Mouse (Mus musculus): ENCODE data around the gene Fbxo22.
A peak's percentile ranks its signal among the peaks of the same experiment; 100 is the strongest.
"Not testable (repeated sequence)": the region's sequence is repeated elsewhere in the genome, so short reads cannot be mapped to it uniquely, and the experiment has no call there.

Fbxo22 gene

DNA sequence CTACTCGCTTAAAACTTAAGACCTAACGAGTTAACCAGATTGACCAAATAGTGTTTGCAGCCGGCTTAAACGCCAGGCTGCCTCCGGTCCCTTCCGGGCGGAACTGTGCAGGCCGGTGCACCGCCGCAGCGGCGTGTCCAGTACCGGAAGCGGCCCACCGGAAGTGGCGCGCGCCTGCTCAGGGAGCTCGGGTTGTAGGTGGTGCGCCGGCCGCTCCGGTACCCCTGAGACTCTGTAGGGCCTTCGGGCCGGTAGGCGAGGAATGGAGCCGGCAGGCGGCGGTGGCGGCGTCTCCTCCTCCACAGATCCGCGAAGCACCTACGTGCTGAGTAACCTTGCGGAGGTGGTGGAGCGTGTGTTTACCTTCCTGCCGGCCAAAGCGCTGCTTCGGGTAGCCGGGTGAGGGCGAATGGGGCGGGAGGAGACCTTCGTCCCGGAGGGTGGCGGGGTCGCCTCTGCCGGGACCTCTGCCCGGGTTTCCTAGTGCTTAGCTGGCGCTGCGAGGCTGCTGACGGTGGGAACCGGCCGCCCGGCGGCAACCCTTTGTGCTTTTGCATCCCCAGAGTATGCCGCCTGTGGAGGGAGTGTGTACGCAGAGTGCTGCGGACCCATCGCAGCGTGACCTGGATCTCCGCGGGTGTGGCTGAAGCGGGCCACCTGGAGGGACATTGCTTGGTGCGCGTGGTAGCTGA is at the start of gene Fbxo22:
Gene Fbxo22 (plus strand): TSS at position 136 of the 692 bp plus-strand sequence.
- peak; percentile 84 for DNase-seq (ENCODE audit: low read depth, low spot score)

DNA sequence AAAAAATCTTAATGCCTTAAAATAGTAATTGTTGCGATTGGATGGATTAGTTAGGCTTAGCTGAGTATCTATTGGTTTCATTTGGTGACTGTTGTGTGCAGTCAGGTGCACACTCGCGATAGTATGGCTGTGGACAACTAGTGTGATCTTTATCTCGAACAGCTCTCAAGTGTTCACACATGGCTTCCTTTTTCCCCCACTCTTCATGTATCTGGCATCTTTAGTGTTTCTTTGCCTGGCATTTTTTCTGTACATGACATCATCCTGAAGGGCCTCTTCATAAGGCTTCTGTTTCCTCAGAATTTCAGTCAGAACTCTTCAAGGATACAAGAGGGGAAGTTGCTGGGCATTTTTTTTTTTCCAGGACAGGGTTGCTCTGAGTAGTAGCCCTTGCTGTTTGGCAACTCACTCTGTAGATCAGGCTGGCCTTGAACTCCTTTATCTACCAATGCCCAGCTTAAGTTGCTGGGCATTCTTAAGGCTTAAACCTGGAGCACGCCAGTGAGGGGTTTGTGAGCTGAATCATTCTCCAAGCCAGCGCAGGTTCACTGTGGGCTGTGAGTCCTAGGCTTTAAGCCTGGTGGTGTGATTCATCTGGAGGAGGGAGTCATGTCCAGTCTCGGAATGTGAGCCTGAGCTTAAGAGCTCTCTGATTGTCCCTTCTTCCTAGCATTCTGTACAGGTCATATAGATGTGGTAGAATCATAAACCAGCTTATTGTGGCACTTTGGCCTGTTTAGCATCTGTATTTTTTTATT is 37.9 kb upstream of the Fbxo22 start:
- peak; percentile 72 for DNase-seq (ENCODE audit: low read depth, low spot score)

DNA sequence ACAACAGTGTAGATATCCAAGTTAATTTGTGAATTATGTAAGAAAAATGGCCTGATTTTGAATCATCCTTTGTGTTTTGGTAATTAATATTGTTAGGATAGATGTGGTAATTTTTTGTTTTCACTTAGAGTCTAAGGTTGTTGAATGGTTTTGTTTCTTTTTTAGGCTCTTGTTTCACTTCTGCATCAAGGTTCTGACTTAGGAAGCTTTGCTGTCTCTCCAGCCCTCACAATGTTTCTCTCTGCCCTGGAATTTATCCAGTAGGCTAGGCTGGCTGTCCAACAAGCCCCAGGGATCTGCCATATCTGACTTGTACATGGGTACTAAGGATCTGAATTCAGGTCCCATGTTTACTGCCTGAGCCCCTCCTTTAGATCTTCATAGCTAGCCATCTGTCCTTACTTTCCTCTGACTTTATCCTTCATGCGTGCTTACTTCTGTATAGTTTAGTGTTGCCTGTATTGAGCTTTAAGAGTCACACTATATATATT is 36.5 kb upstream of the Fbxo22 start:
- no peak for DNase-seq (ENCODE audit: low read depth, low spot score)

DNA sequence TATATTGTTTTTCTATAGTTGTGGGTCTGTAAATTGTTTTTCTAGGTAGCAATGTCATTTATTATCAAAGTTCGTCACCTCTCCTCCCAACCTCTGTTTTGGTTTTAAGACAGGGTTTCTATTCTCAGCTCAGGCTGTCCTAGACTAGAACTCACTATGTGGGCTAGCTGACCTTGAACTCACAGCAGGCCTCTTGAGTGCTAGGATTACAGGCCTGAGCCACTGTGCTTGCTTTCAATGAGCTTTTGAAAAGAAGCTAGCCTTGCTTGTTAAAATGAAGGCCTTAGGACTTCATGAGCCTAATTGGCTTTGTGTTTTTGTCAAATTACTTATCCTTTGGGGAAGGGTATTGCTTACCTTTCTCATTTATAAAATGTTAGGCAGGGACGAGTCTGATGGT is 34.5 kb upstream of the Fbxo22 start:
- DNase-seq (ENCODE audit: low read depth, low spot score), result no peak

DNA sequence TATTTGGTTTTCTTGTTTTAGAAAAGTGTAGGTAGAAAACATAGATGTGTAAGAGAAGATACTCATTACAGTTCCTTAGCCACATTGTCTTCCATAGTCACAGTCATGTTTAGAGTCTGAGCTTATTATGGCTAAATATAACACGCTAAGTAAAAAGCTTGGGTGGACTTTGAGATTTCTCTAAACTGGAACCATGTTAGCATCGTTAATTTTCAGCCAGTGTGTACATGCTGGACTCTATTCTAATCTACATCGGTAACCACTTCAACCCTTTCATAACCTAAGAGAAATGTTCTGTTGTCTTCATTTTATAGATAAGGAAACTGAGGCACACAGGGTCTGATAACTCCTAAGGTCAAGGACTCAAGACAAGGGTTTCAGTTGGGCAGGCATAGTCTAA is 12.8 kb upstream of the Fbxo22 start:
- DNase-seq (ENCODE audit: low read depth, low spot score), result no peak

DNA sequence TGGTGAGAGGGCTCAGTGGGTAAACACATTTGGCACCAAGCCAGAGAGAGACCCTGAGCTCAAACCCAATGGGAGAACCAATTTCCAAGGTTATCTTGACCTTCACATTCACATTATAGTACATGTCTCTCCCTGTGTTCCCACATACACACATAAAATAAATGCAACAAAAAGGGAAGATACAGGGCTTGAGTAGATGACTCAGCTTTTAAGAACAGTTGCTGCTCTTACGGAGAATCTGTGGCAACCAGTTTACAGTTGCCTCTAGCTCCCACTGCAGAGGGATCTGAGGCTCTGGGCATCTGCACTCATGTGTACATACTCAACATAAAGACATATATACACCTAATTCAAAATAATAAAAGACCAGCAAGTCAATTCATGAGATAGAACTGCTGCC is 10.5 kb upstream of the Fbxo22 start:
- DNase-seq (ENCODE audit: low read depth, low spot score), result no peak

DNA sequence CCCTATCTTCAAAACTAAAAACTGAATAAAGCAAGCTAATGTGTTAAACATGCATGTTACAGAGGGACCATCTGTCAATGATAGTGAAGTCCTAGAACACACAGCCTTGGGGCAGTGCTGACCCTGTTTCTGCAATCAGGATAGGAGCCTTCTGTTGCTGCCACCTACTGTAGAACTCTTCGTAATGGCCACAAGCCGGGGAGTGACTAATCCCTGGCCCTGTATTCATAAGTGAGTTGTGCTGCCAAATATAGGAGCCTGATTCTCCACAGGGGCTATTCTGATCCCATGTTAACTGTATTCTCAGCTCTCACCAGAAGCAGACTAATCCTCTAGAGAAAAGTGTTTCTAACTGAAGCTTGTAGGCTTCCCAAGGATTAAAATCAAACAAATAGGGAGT is 9.4 kb upstream of the Fbxo22 start:
- peak; percentile 48 for DNase-seq (ENCODE audit: low read depth, low spot score)

DNA sequence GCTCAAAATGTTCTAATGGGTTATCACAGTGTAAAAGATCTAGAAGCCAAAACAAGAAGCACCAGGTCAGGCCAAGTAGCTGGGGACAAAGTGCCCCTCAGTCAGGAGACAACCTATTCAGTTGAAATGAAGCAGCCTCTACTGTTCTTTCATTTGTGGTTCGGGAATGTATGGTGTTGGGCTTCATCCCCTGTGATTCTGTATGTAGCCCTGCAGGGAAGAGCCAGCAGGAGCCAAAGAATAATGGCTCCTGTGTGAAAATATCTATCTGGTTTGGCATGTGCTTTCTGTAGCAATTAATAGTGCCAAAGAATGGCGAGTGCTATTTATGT is 301 bp upstream of the Fbxo22 start:
- DNase-seq (ENCODE audit: low read depth, low spot score), result no peak

DNA sequence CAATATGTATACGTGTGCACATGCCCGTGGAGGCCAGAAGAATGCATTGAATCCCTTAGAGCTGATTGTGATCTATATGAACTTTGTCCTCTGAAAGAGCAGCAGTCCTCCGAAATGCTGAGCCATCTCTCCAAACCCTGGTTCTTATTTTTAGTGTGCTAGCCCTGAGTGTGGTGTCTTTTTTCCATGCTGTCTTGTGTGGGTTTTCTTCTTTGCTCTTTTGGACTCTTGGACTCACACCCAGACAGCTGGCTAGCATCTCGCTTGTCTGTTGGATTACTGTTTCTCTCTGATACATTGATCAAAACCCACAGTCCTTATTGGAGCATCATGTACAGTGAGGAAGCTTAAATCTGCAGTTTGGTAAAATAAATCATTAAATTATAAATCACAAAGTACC is 2.9 kb downstream of the Fbxo22 start:
- DNase-seq (ENCODE audit: low read depth, low spot score), result no peak

DNA sequence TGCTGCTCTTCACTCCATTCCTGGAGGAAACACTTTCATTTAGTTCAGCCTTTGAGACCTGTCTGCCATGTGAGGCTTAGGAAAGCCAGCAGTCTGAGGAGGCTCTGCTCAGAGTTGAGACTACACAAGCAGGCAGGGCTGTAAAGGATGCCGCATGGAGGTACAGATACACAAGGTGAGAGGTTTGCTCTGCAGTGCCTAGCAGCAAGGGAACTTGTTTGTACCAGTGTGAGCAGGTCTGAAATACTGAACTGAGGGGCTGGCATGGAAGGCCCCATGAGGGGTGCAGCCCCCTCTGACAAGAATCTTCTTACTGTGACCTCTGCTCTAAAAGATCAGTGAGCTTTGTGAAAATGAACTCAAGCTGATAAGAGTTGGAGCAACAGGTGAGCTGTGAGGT is 4.7 kb downstream of the Fbxo22 start:
- DNase-seq (ENCODE audit: low read depth, low spot score), result no peak

DNA sequence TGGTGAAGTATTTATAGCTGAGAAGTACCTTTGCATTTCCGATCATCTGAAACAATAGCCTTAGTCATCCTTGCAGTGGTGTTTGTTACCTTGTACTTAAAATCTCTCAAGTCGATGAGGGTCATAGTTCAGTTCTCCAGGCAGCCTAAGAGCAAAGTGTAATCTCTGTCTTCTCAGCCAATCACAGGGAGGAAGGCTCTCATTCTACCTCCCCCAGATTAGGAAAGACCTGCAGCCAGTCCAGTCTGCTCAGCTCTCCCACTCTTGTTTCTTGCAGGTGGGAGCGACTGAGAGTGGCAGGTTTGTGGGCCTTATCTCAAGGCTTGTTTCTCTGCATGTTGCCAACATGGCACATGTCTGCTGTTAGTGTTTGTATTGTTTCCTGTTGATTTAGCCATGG is 6.3 kb downstream of the Fbxo22 start:
- no peak for DNase-seq (ENCODE audit: low read depth, low spot score)

DNA sequence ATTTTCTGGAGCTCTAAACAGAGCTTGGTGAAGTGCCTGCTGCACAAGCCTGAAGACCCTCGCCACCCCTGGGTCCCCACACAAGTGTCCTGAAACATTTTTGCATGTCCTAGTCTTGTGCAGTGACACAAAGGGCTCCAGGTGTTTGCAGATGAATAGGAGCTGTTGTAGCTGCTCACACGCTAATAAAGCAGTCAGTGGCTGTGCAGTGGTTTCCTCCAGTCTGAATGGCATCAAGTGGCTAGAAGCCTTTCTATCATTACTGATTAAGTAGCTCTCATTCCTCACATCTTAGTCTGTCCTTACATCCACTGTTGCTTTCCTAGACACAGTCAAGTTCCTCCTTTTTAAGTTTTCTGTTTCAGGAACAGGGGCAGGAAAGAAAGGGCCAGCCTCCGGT is 6.9 kb downstream of the Fbxo22 start:
- no peak for DNase-seq (ENCODE audit: low read depth, low spot score)

DNA sequence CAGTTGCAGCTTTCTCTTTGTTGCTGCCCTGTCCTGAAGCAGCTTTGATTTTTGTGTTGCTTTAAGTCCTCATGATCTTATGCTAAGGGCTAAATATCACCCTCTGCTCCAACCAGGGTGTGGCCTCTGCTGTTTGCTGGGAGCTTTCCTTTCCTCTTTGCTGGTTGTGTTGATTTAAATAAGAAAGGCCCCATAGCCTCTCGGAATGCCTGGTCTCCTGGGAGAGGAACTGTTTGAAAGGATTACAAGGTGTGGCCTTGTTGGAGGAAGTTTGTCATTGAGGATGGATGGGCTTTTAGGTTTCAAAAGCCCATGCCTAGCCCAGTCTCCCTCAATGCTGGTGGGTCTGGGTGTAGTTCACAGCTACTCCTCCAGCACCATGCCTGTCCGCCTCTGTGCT is 7.4 kb downstream of the Fbxo22 start:
- DNase-seq (ENCODE audit: low read depth, low spot score), result no peak

DNA sequence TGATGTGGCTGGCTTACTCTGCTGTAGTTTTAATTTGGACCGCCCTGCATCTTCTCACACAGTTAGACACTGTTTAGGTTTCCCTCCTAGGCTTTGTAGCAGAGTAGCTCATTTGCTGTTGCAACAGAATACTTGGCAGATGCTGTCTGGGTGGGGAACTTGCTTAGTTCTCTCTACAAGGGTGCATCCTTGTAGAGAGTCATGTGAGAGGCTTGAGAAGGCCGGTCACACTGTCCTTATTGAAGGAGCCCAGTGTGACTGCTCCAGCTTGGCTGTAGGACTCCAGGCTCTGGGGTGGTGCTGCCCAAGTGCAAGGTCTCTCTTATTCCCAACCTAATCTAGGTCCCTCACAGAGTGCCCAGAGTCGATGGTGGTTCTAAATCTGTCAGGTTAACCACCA is 8.7 kb downstream of the Fbxo22 start:
- no peak for DNase-seq (ENCODE audit: low read depth, low spot score)

DNA sequence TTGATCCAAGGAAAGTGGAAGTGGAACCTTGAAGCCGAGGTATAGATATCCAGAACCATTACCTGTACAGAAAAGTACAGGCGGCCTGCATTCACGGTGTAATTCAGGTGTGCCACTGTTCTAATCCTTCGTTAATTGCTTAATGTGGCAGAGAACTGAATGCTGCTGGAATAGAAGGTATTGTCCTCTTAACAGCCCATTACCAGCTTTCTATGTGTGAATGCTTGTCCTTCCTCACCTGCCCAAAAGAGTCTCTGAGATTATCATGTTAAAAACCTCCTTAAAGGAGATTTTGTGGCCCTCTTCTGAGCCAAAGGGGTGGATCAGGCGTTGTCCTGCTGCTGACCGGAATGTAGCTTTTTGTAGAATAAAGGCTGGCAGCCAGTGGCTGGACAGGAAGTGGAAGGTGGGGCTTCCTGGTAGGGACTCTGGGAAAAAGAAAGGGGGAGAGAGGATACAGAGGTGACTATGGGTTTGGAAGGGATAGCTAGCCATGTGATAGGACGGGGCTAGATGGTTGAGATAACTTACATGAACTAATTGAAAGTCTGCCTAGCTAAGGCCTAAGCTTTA is 16.5 kb downstream of the Fbxo22 start:
- DNase-seq (ENCODE audit: low read depth, low spot score), result peak; percentile 19

DNA sequence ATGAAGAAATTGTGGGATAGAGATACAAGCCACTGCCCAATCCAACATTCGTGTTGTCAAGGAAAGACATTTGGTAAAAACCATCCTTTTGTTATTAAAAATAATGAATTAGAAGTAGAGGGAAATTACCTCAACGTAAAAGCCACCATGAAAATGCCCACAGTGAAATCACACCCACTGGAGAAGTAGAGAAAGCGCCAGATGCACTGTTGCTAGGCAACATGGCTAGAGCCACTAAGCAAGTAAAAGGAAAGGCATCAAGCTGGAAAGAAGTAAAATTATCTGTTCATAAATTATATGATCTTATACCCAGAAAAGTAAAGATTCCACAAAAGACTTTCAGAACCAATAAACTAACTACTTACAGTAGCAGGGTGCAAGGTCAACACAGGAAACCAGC is 17.5 kb downstream of the Fbxo22 start:
- DNase-seq (ENCODE audit: low read depth, low spot score), result no peak

DNA sequence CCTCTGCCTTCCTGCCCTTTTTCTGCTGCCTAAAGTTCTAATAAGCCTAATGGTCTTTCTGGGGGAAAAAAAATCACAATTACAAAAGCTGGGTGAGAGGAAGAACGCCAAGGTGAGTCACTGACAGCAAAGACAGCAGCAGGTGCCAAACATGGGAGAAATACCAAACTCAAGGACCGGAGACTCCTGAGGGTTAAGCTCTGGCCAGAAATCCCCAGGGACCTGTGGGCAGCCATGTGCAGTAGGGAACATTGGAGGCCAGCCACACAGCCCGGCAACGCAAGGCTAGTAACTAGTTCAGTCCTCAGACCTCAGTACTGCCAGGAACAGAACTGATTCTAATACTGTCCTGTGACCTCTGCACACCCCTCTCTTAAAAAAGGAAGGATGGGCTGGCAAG is 19.4 kb downstream of the Fbxo22 start:
- DNase-seq (ENCODE audit: low read depth, low spot score), result peak; percentile 60

DNA sequence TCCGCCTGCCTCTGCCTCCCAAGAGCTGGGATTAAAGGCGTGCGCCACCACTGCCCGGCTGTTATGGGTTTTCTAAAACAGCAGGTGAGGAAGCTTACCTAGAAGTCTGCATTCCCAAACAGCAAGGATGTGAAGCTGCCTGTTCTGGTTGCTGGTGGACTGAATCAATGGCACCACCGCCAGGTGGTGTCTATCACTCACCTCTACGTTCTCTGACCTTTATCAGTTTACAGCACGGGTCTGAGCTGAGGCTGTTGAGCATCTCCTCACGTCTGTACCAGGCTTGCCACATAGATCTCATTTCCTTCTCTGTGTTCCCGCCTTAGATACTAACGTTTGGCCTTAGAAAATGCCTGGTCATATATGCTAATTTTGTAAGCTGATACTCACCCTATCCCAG is 20.3 kb downstream of the Fbxo22 start:
- no peak for DNase-seq (ENCODE audit: low read depth, low spot score)

DNA sequence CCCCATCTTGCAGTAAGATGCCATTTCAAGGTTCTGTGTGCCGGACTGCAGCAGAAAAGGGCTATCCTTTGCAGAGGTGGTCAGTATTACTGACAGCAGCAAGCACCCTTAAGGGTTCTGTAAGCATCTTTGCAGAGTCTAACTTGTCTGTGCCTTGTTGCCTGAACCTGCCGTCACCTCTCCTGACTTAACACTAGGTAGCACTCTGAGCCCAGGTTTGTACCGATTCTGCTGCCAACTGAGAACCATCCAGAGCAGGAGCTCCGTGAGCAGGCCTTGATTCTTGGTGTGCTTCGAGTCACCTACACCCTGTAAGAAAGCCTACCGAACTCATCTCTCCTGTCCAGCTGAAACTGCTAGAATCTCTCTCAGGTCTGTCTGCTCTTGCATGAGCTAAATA is 22.8 kb downstream of the Fbxo22 start:
- no peak for DNase-seq (ENCODE audit: low read depth, low spot score)

DNA sequence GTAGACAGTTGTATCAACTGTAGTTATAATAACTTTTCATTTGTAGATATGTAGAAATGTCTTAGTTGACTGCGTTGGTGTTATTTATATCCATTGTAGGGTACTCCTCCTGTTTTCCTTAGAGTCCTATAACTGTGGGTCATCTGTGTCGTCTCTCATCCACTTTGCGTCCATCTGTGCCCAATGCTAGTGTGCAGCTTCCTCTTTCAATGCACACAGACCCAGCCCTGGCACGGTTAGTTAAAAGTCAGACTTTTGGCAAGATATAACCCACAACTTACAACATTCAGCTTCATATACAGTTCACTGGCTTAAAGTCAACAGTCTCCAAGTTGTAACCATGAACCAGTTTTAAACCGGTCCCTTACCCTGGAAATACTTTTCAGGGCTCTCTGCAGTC is 23.4 kb downstream of the Fbxo22 start:
- DNase-seq (ENCODE audit: low read depth, low spot score), result no peak

DNA sequence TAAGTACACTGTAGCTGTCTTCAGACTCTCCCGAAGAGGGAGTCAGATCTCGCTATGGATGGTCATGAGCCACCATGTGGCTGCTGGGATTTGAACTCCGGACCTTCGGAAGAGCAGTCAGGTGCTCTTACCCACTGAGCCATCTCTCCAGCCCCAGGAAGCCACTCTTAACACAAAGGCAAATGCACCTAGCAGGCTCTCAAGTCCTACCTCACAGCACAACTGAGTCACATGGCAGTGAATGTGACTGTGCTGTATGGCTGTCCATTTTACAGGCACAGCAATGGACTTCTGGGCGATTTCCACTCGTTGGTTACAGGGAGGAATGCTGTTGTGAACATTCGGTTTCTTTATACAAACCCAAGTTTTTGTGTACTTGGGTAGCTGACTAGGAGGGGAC is 23.9 kb downstream of the Fbxo22 start:
- DNase-seq (ENCODE audit: low read depth, low spot score), result no peak

DNA sequence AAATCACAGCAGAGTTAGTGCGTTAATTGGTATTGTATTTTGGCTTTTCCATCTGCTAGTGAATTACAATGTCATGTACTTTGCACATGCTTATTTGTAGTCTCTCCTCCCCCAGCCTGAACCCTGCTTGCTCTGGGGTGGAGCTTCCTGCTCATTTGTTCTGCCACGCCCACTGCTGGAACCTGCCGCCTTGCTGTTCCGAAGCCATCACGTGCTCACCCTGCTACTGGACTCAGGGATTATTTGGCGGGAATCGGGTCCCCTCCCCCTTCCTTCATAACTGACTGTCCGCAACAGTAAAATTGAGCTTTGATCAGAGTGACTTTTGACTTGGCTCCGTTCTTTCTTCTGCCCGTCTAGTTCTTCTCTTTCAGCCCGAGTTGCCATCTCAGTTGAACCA is 24.4 kb downstream of the Fbxo22 start:
- not testable (repeated sequence) for DNase-seq (ENCODE audit: low read depth, low spot score)

Measured in 3T3-L1 (cell line).